Mouse (Mus musculus) layer of hippocampus, adult 11-12 months (tissue): ENCODE results near the gene Twf2.

Experiments used
- DNase-seq: peaks from one replicate; pipeline ENCODE4 v3.0.0; 2022; ENCODE audit warnings: low spot score

Gene Twf2

GRCm38 (mm10) chr9:106179454-106179853 is 23.5 kb upstream of the Twf2 start:
- no peak for DNase-seq

- no peak for DNase-seq
These were observed 22.9 kb upstream of the Twf2 start for GRCm38 (mm10) chr9:106179964-106180363.

GRCm38 (mm10) chr9:106182146-106182545 is 20.8 kb upstream of the Twf2 start:
- no peak for DNase-seq

GRCm38 (mm10) chr9:106183996-106184395 is 18.9 kb upstream of the Twf2 start:
- DNase-seq = no peak

- no peak for DNase-seq
These were observed 11.6 kb upstream of the Twf2 start for GRCm38 (mm10) chr9:106191355-106191754.

GRCm38 (mm10) chr9:106192024-106192423 is 10.9 kb upstream of the Twf2 start:
- DNase-seq = no peak

- no peak for DNase-seq
These were observed 9.9 kb upstream of the Twf2 start for GRCm38 (mm10) chr9:106192998-106193397.

- DNase-seq = no peak
These were observed 8.7 kb upstream of the Twf2 start for GRCm38 (mm10) chr9:106193930-106194807.

- peak; percentile 53 for DNase-seq
These were observed 7.2 kb upstream of the Twf2 start for GRCm38 (mm10) chr9:106195693-106196092.

GRCm38 (mm10) chr9:106197081-106197713 is 5.7 kb upstream of the Twf2 start:
- DNase-seq = no peak

GRCm38 (mm10) chr9:106197732-106198131 is 5.2 kb upstream of the Twf2 start:
- no peak for DNase-seq

GRCm38 (mm10) chr9:106198962-106199458 is 3.9 kb upstream of the Twf2 start:
- peak; percentile 62 for DNase-seq

- no peak for DNase-seq
These were observed 3.2 kb upstream of the Twf2 start, which contains the start of gene Ppm1m for GRCm38 (mm10) chr9:106199535-106200272. Ppm1m (minus strand) TSS chr9:106199746.

- DNase-seq = no peak
These were observed 1.0 kb upstream of the Twf2 start for GRCm38 (mm10) chr9:106201895-106202294.

- DNase-seq = no peak
These were observed 1.3 kb downstream of the Twf2 start for GRCm38 (mm10) chr9:106203990-106204851.

- DNase-seq = no peak
These were observed 2.9 kb downstream of the Twf2 start for GRCm38 (mm10) chr9:106205713-106206290.

GRCm38 (mm10) chr9:106206515-106206914 is 3.6 kb downstream of the Twf2 start:
- no peak for DNase-seq

- DNase-seq = no peak
These were observed 5.3 kb downstream of the Twf2 start for GRCm38 (mm10) chr9:106208181-106208580.

GRCm38 (mm10) chr9:106209954-106210353 is 7.0 kb downstream of the Twf2 start:
- no peak for DNase-seq

GRCm38 (mm10) chr9:106210853-106211609 is 8.1 kb downstream of the Twf2 start:
- no peak for DNase-seq
